Mouse (Mus musculus) telencephalon, adult 2 months (tissue): ENCODE measurements around the gene Ankrd13a.
A peak's percentile ranks its signal among the peaks of the same experiment; 100 is the strongest.

Experiments used
- DNase-seq: peaks from one replicate; pipeline ENCODE4 v3.0.0-alpha.2; 2011; ENCODE audit warnings: low read depth, low spot score

The Ankrd13a gene

DNA sequence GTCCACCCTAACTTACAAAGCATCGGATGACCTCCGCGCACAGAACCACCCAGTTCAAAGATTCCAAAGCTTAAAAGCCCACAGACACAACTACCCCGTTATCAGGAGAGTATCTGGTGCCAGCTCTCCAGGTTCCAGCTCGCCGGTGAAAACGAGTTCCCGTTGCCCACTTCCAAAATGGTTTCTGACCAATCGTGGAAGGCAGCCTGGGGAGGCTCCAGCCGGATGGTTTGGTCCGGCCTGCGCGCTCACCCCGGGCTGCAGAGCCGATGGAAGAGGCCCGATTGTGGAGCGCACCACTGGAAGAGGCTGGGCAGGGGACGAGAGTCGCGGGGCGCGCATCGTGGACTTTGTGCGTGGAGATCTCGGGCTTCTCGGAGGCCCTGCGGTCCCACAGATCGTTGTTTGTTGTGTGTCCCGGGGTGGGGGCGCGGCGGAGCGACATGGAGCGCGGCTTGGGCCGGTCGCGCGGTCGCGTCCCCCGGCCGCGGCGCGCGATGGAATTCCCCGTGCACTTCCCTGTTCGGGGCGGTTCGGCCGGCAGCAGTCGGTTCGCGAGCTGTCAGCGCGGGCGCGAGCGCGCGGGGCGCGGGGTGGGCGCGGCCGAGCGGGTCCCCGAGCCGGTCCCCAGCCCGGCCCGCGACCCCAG, at the start of gene Ankrd13a:
Ankrd13a (plus strand) TSS at position 275 of the 649 bp plus-strand sequence.
- DNase-seq, result peak; percentile 92

DNA sequence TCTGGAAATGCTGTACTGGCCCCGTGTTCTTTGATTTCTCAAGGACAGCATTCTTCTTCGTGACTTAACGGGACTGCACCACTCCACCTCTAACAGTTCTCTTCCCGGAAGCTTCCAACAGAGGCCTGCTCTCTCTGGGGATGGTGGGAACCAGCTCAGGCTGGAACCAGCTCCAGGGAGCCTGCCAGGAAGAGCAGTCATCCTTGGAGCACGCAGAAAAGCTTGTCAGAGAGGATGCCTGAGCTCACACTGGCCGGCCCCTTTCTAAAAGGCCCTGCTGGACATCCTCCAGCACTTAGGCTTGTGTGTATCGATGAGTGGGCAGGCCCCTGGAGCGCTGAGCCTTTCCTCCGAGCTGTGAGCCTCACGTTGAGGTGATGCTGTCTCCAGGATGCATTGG, 46.3 kb upstream of the Ankrd13a start:
- no peak for DNase-seq

DNA sequence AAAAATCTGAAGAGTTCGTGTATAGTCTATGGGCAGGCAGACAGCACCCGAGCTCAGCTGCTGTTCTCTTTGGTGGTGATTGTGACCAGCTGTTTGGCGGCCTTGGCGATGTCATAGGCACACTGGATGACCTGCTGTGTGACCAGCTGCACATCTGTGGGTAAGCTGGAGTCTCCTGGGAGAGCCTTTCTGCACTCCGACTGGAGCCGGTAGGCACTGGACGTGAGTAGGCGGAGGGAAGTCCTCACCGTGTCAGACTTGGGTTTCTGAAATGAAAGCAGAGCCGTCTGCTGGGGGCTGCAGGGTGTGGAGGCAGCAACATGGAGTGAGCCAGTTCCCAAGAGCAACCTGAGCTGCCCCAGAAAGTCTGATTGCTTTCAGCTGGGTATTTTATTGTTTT, 44.3 kb upstream of the Ankrd13a start:
- DNase-seq, result no peak

GRCm38 (mm10) chr5:114731498-114731897, 43.0 kb upstream of the Ankrd13a start:
- DNase-seq, result no peak

DNA sequence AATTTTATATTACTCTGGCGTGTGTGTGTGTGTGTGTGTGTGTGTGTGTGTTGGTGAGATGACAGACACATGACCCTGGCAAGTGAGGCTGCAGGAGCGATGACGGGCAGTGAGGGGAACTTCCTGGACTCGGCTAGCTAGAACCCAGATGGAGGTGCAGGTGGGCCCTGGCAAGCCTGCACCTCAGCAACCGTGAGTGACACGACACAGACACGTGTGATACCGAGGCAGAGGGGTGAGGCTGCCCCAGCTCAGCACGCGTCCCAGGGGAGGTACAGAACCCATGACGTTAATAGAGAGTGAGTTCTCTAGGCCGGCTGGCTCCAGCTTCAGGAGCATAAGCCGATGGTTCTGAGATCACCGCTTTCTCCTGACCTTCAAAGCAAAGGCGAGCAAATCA, 42.5 kb upstream of the Ankrd13a start:
- DNase-seq, result no peak

- no peak for DNase-seq
These were observed 40.9 kb upstream of the Ankrd13a start for GRCm38 (mm10) chr5:114733606-114734005.

DNA sequence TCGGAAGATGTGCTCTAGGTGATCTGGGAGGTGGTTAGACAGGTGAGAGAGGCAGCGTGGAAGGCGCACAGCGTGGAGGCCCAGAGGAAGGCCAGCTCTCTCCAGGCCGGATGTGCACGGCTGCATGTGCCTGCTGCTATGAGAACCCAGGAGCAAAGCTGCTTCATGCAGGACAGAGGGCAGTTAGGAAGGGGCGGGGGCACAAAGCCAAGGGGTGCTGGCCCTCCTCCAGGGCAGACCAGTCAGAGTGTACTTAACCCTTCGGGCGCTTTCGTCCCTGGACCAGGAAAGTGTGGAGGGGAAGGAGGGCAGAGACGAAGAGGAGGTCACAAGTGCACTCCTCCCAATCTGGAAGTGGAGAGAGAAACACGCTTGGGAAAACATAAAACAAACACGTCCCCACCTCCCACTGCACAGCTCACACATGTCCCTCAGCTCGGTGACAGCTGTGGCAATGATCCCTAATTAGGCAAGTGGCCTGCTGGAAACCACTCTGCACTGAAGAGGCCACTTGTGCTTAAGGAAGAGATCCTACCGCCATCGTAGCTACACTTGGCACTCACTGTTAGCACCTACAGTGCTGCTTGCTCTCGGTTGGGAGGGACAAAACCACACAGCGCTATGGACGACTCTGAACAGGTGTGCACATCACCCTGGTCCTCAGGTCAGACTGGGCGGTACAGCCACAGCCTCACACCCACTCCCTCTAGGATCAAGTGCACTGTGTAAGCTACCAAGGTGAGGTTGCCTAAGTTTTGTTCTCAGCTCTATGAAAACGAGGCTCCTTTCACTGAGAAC, 37.2 kb upstream of the Ankrd13a start:
- no peak for DNase-seq

- no peak for DNase-seq
These were observed 35.7 kb upstream of the Ankrd13a start for GRCm38 (mm10) chr5:114738707-114739241.

DNA sequence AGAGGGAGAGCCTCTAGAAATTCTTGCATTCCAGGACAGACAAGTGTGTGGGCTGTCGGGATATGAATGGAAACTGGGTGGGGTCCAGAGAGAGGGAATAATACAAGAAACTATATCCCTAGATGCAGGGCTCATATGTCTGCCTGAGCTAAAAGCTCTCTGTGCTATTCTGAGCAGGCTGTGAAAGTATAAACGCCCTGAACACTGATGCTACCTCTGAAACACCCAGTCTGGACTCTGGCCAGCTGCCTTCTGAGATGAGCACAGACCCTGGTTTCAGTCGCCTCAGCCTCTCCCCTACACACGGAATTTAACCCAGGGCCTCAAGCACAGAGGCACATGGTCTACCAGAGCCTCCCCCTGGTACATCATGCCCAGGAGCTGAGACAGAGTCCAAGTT, 33.9 kb upstream of the Ankrd13a start:
- no peak for DNase-seq

- DNase-seq, result no peak
These were observed 31.9 kb upstream of the Ankrd13a start for GRCm38 (mm10) chr5:114742572-114742971.

GRCm38 (mm10) chr5:114742998-114743696, 31.3 kb upstream of the Ankrd13a start:
- DNase-seq, result no peak

DNA sequence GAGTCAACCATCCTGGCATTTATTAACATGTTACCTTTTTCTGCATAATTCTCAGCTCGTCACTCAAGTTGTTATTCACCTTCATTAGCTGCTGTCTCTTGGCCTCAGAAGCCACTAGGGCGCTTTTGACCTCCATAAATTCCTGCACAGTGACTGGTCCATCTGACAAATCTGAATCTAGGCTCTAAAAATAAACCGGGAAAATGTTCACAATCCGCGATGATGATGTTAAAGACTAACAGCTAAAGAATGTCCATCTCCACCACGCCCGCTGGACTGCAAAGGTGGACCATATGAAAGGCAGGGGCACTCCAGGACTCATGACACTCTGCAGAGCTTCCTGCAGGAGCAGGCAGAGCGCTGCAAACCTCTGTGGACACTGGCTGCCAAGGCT, 30.8 kb upstream of the Ankrd13a start:
- DNase-seq, result no peak

DNA sequence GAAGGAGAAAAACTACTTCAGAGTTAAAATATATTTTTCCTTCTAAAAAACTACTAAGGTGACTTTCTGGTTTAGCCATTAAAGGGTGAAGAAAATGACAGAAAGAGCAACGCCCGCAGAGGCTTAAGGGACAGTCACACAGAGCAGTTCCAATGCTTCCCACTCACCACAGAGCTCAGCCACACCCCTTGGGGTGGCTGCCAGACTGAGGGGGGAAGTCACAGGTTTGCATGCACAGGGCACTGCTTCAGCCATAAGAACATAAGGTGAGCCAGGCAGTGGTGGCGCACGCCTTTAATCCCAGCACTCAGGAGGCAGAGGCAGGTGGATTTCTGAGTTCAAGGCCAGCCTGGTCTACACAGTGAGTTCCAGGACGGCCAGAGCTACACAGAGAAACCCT, 28.9 kb upstream of the Ankrd13a start:
- no peak for DNase-seq

- no peak for DNase-seq
These were observed 27.6 kb upstream of the Ankrd13a start for GRCm38 (mm10) chr5:114746886-114747285.

DNA sequence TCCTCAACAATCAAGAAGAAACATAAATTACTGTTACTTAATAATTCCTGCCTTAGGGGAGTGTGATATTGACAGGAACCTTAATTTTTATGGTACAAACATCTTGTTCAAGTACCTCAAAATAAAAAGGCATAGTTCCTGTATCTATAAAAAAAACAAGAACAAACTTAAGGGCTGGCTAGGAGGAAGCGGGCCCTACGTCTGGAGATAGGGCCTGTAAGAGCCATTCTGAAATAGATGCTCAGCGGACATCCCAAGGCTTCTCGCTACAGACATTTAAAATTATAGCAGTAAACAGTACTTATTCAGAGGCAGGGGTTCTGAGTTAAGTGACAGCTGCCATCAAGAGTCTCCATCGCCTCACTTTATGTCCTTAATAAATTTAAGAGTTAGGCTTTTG, 27.0 kb upstream of the Ankrd13a start:
- no peak for DNase-seq

- DNase-seq, result no peak
These were observed 24.2 kb upstream of the Ankrd13a start for GRCm38 (mm10) chr5:114750325-114750724.

- DNase-seq, result no peak
These were observed 22.1 kb upstream of the Ankrd13a start for GRCm38 (mm10) chr5:114752397-114752796.

GRCm38 (mm10) chr5:114753384-114753783, 21.1 kb upstream of the Ankrd13a start:
- DNase-seq, result no peak

- no peak for DNase-seq
These were observed 14.9 kb upstream of the Ankrd13a start for GRCm38 (mm10) chr5:114759536-114760090.

- no peak for DNase-seq
These were observed 12.5 kb upstream of the Ankrd13a start for GRCm38 (mm10) chr5:114761980-114762379.

- no peak for DNase-seq
These were observed 9.4 kb upstream of the Ankrd13a start for GRCm38 (mm10) chr5:114764812-114765735.
